Mouse (Mus musculus): ENCODE results near the gene Ints7.
A peak's percentile ranks its signal among the peaks of the same experiment; 100 is the strongest.

The Ints7 gene

GRCm38 (mm10) chr1:191585704-191586103 is 10.3 kb downstream of the Ints7 start:
- no peak for DNase-seq

DNA sequence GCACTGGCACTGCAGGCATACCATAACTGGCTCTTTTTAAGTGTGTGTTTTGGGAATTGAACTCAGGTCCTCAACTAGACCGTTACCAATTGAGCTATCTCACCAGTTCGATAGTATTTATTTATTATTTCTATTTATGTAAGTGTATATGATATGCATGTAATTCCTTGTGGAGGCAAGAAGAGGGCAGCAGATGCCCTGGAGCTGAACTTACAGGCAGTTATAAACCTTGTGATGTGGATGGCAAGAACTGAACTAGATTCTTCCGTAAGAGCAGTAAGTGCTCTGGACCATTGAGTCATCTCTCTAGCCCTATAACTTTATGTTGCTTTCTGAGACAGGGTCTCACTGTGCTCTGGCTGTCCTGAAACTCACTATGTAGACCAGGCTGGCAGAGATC is 11.6 kb downstream of the Ints7 start:
- no peak for DNase-seq

DNA sequence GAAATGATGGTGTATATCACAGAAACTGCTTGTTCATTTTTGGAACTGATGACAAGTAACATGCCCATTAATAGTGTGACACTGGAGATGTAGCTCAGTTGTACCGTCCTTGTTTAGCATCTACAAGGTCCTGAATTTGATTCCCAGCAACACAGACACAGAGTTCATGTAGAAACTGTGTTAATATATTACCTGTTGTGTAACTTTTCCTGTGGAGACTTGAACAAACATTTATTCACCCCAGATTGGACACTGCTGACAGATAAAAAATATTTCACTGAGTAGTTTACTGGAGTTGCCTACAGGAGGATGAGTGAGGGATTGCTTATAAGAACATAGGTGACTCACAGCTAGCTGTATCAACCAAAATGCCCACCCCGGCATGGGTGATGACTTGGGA is 13.3 kb downstream of the Ints7 start:
- DNase-seq, result no peak

- no peak for DNase-seq
Measured at GRCm38 (mm10) chr1:191592016-191592720, 16.7 kb downstream of the Ints7 start.

- no peak for DNase-seq
Measured at GRCm38 (mm10) chr1:191596076-191596475, 20.6 kb downstream of the Ints7 start.

GRCm38 (mm10) chr1:191599210-191599609 is 23.8 kb downstream of the Ints7 start:
- peak in 1 of 2 experiments; percentile 9 for DNase-seq

DNA sequence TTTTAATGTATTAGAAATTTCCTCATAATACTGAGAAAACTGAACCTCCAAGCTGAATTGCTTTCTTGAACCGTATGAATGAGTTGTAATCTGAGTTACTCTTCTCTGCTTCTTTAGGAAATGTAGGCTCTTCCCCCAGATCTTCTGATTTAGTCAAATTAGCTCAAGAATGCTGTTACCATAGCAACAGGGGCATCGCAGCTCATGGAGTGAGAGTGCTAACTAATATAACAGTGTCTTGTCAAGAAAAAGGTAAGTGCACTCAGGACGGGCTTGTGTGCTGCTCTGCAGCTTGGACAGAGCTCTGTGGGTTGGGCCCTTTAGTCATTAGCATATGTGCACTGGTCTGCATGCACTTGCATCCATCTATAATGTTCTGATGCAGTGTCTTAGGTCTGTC is 29.3 kb downstream of the Ints7 start:
- DNase-seq, result no peak

GRCm38 (mm10) chr1:191609051-191609450 is 33.6 kb downstream of the Ints7 start:
- DNase-seq, result no peak

DNA sequence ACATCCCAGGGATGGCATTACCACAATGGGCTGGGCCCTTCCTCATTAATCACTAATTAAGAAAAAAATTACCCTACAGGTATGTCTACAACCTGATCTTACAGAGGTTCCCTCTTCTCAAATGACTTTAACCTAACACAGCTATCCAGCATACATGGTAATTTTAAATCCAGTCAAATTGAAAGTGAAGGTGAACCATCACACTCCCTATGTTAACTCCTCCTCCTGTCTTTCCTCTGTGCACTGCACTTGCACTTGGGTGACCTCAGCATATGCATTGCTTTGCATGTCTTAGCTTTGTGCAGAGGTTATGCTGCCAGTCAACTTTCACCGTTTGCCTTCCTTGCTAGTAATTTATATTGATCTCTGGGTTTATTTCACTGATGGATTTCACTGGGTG is 34.1 kb downstream of the Ints7 start:
- no peak for DNase-seq

GRCm38 (mm10) chr1:191610357-191610756 is 34.9 kb downstream of the Ints7 start:
- no peak for DNase-seq

DNA sequence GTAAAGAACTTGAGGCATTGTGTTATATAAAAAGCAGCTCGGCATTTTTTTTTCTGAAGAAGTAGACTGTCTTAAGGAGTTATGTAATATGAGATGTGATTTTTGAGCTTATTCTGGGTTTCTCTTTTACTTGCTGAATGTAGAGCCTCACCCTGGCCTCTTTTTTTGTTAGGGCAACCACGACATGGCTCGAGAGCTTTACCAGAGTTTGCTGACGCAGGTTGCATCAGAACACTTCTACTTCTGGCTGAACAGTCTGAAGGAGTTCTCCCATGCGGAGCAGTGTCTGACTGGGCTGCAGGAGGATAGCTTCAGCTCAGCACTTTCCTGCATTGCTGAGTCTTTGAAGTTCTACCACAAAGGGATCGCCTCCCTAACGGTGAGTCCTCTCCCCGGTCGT is 36.2 kb downstream of the Ints7 start:
- no peak for DNase-seq

- no peak for DNase-seq
Measured at GRCm38 (mm10) chr1:191612877-191613276, 37.4 kb downstream of the Ints7 start.

DNA sequence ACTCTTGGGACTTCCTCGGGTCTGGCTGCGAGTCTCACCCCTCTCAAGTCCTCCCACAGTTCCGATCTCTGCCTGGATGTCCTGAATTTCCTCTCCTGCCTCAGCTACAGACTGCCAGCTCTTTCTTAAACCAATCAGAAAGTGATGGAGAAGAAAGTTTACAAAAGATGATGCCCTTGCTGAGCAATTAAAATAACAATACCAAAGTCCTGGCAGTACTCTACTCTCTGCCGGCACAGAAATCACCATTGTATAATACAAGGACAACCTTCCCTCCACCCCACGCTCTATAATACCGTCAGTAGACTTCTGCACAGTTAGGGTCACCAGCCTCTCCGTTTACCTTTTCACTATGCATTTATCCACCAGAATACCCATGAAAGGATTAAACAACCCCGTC is 40.8 kb downstream of the Ints7 start:
- DNase-seq, result no peak

GRCm38 (mm10) chr1:191617589-191617988 is 42.2 kb downstream of the Ints7 start:
- no peak for DNase-seq

- no peak for DNase-seq
Measured at GRCm38 (mm10) chr1:191618067-191618766, 42.8 kb downstream of the Ints7 start.

DNA sequence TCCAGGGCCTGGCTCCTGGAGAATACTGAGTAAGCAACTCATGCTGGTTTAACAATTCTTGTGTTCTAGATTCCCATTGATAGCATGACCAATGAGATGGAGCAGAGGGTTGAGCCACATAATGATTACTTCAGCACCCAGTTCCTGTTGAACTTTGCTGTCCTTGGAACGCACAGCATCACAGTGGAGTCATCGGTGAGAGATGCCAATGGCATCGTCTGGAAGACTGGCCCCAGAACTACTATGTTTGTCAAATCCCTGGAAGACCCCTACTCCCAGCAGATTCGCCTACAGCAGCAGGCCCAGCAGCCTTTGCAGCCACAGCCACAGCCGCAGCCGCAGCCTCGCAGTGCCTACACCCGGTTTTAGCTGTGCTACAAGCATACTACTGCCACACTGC is 45.7 kb downstream of the Ints7 start:
- DNase-seq, result no peak

- DNase-seq, result no peak
Measured at GRCm38 (mm10) chr1:191622801-191623200, 47.4 kb downstream of the Ints7 start.

GRCm38 (mm10) chr1:191624492-191624891 is 49.1 kb downstream of the Ints7 start:
- DNase-seq, result no peak

DNA sequence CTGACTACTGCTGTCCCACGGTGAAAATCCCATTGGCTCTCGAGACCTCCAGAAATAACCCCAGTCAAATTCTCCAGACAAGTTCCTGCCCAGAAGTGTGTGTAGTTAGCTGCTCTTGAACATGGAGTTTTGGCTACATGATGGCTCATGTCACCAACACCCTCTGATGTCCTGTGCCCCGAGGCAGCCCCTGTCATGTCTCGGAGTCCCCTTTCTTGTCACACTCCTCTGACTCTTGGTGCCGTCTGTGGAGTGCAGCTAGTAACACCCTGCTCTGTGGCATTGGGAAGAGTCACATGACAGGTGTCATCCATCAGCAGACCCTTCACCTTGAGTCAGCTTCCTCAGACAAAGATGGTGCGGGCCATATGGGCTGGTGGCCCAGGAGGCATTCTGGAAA is 49.6 kb downstream of the Ints7 start:
- no peak for DNase-seq

DNA sequence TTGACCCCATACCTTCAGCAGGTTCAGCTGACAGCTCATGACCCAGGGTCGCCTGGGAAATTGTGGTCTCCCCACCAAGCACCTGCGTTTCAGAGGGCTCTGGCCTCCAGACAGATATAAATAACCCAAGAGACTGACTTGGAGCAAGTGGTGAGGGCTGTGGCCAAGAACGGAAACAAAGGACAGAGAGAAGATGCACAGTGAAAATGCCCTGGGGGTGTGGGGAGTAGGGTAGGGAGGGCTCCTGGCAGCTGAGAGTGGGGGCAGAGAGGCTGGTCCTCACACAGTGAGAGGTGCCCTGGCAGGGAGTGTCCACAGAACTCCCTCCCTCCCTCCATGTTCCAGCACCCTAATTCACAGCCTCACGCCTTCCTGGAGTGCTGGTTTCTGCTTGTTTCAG is 50.2 kb downstream of the Ints7 start:
- no peak for DNase-seq

- DNase-seq, result no peak
Measured at GRCm38 (mm10) chr1:191628457-191629169, 53.2 kb downstream of the Ints7 start.

- no peak for DNase-seq
Measured at GRCm38 (mm10) chr1:191629170-191629636, 53.8 kb downstream of the Ints7 start.

DNA sequence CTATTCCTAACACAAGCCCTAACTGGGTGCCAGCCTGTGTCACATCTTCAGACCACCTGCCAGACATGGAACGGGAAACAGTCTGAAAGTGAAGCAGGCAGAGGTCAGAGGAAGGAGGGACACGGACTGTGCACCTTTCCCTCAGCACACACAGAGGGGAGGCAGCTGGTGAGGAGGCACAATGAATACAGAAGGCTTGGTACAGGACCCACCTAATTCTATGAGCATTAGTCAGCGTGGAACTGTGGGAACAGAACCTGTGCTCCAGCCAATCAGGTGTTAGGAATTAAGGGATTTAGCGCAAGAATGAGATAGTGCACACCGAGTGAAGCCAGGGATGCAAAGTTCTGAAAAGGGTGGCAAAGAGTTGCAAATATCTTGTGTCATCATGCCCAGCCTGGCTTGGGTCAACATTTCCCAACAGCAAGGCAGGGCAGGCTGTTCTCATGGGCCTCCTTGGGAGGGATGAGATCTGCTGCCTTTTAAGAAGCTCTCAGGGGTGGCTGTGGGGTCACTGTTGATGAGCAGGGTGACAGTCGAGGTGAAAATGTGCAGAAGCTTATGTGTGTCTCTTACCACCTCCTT is 57.2 kb downstream of the Ints7 start:
- DNase-seq, result no peak

Data from thymus, adult 18-20 months (tissue).